Mouse (Mus musculus): ENCODE data around the gene Uap1l1. TPM values are rescaled to one million over a fixed set of nuclear protein-coding genes. Genes with fewer than 3 reads are reported as not detected.

Uap1l1 gene
- polyA plus RNA-seq (2012; rRNA removed; ENCODE audit: low replicate concordance): 66.1 and 563 TPM in 2 replicates

DNA sequence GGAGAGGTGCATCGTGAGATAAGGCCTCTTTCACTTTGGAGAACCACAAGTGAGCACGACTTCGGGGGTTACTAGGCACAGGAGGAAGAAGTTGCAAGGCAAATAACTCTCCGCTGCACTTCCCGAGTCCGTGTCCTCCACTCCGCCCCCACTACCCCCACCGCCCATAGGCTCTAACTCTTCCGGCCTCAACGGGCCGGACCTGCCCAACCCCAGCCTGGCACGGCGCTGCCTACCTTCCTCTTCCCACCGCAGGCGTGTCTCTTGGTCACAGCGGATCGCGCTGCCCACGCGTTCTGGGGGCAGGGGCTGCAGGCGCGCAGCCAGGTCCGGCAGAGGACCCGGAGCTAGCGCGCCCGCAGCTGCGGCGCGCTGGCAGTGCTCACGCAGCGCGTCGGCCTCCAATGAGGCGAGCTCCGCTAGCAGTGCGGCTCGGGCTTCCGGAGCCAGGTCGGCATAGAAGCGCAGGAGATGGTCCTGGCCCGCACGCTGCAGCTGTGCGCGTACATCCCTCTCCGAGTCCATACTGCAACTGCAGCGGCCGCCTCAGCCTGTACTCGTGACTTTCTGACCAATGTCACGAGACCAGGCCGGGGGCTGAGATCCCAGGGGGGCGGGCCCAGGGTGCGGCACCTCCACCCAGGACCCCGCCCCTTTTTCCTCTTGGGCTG is at the start of gene Uap1l1:
TSS of gene Uap1l1 (minus strand) at position 592 of the 671 bp plus-strand sequence.

DNA sequence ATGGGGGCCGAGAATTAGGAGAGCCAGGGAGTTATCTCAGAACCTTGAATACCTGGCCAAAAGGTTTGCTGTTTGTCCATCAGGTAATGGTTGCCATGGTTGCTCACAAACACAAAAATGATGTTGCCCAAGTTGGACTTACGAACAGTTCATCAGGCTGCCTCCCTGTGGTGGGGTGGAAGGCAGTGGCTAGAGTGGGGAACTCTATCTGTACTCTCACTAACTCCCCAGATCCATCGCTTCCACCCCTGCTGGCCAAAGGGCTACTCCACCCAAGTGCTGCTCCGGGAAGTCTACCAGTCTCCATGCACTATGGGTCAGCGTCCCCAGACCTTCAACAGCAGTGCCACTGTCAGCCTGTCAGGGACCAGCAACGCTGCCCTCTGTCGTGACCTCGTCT is 33.6 kb upstream of the Uap1l1 start, which contains the start of gene Npdc1:
TSS of gene Npdc1 (plus strand) at position 301 of the 400 bp plus-strand sequence.

DNA sequence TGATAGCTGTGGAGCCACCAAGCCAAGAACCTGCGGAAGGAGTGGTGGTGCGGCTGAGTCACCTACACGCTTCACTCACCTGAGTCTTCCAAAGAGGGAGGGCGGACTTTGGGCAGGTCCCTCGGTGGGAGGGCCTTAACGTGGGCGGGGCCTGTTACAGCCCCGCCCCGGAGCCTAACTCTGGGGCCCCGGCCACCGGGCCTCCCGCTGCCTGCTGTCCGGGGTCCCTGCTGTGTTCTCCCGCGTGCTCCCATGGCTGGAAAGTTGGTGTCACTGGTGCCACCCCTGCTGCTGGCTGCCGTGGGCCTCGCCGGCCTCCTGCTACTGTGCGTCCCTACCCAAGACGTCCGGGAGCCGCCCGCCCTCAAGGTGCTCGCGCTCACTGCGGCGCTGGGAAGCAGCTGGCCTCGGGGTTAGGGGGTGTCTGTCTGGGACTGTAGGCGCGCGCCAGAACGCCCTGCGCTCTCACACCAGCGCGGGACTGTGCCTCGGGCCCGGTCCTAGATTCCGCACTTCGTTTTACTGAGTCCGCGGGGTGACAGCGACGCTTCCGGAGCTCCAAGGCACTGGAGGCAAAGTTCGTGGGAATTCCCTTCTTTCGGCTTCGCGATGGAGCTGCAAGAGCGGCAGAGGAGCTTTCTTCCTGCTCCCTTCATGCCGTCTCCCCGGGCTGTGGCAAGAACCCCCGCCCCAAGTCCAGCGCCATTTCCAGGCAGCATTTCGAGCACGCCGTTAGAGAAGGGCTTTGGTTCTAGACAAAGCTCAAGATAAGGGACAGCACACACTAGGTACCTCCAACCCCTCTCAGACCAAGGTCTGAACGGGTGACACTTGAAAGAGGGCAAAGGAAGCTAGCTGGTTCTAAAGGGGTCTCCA is 30.5 kb upstream of the Uap1l1 start, which contains the start of gene Entpd2:
TSS of gene Entpd2 (plus strand) at position 154 of the 876 bp plus-strand sequence.

DNA sequence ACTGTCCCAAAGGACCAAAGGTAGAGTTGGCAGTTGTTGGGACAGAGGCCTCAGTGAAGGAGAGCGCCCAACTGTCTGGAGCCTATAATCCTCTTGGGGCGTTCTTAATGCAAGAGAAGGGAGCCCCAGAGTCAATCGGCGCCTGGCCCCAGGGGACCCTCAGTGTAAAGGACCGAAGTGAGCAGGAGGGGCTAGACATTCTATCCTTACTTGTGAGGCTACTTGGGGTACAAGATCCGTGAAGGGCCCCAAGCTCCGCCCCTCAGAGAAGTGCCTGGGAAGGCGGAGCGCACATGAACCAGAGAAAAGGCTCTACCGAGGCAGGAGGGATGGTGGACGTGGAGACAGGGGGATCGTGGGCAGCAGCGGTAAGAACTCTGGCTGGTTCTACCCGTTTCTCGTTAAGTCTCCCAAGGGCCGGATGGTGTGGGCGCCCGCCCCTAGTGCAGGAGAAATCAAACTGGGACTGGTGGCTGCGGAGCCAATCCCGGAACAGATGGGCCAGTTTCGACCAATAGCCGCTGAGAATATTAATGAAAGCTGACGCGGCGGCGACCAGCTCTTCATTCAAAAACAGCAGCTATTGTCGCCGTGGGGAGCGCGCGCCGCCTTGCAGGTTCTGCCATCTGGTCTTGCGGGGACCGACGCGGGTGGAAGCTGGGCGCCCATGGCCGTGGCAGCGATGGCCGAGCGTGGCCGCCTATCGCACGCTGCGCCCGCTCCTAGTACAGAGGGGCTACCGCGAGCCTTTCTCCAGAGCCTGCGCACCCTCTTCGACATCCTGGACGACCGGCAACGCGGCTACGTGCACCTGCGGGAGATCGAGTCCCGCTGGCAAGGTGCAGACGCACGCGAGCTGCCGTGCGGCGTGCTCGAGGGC is 6.5 kb upstream of the Uap1l1 start, which contains the start of gene Sapcd2:
TSS of gene Sapcd2 (plus strand) at position 558 of the 880 bp plus-strand sequence.

DNA sequence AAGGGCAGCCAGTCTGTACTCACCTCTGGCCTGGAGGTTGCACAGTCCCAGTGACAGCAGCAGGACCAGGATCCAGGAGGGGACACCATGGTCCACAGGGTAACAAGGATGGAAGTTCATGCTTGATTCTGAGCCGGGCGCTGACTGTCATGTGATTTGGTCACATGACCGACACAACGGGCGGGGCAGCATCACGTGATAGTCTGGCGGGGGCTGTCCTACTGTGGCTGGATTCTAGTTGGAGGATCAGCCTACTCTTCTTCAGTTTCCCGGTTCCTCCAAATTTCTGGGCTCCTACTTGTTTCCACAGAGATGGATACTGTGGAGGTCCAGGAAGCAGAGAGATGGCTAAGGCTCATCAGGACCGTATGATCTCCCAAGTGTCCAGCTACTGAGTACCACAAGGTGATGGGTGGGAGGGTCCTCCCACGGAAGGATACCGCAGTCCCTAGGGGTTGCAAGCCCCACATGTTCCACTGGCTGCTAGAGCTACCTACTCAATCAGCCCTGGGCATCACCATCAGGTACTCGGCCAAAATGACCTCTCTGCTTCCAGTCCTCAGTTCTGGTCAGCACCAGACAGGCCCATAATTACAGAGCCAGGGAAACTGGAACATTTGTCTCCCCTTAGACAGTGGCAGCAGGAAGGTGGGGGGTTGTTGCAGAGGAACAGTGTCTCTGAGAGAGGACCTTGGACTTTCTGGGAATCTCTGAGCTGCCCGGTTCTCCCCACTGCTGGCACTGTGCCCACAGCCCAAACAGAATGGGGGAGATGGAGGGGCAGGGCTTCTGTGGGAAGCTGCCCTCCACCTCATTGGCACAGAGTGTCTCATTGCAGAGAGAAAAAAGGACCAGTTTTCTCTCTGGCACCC is 9.0 kb downstream of the Uap1l1 start, which contains the start of gene Dpp7:
TSS of gene Dpp7 (minus strand) at position 152 of the 872 bp plus-strand sequence.

DNA sequence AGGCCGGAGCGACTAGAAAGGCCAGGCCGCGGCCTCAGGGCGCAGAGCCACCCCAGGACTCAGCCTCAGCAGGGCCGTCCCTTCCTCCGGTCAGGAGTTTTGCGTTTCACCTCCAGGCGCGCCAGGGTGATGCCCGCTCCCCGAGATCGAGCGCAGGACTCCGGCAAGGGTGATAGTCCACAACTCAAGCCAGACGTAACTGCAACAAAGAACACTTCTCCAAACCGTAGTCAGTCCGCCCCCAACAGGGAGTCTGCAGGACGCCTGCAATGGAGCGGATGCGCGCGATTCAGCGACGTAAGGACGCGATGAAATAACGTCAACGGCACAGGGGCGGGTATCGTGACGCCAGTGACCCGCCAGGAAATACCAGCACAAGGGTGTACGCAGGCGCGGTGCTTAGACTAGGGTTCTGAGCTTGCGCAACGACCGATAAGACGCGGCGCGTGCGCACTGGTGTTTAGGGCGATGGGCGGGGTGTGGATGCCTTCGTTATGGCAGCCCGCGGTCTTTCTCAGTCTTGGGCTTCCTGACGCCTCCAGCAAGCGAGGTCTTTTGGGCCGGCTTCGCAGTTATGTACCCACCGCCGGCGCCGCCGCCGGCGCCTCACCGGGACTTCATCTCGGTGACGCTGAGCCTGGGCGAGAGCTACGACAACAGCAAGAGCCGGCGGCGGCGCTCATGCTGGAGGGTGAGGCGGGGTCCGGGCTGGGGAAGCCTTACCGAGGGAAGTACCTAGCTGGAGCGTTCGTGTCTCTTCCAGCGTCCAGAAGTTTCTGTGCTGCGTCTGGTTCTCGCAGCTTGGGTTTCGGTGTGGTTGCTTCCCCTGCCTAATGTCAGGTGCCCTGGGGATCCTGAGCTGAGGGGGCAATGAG is 33.0 kb downstream of the Uap1l1 start, which contains the start of gene Man1b1:
TSS of gene Man1b1 (plus strand) at position 53 of the 875 bp plus-strand sequence.

DNA sequence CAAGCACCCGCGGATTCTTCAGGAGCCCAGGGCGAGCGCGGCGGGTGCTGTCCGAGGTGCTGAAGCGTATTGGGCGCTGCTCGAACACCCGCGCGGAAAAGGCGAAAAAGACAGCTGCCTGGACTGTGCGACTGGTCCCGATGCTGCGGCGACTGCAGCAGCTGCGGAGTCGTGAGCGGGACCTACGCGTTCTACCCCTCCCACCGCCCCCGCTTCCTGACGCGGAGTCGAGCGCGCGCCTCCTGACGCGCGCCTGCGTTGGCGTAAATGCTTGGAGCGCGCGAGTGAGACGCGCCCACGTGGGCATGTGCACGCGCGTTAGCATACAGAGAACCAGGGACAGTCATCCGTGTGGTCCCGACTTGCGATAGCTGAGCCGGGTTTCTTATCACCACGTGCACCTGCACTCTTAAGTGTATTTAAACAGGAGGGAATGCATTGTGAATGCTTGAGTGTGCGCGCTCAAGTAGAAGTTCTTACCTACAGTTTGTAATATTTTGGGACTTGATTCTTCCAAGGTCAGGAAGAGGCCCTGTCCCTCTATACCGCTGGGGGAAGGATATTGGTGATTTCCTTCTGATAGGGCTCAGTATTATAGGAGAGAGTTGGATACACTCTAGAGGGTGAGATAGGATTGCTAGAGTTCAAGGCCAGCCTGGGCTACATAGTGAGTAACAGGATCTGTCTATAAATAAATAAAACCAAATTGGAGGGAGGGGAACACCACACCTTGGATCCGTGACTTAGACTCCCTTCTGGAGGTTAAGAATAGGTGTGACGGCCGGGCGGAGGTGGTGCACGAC is 46.3 kb downstream of the Uap1l1 start, which contains the start of gene Grin1:
TSS of gene Grin1 (minus strand) at position 217 of the 803 bp plus-strand sequence.

Other genes starting within 250 kb of the Uap1l1 start
- 42.6 and 53.2 TPM in 2 replicates for gene Nrarp, start 184.9 kb downstream of the Uap1l1 start, polyA plus RNA-seq (2012; rRNA removed; ENCODE audit: low replicate concordance)
- gene Tor4a, start 168.8 kb downstream of the Uap1l1 start, polyA plus RNA-seq (2012; rRNA removed; ENCODE audit: low replicate concordance): 25.3 and 31.1 TPM in 2 replicates
- 29.9 and 42.4 TPM in 2 replicates for gene Nelfb, start 154.2 kb downstream of the Uap1l1 start, polyA plus RNA-seq (2012; rRNA removed; ENCODE audit: low replicate concordance)
- not detected in 2 replicates for gene Stpg3, start 151.0 kb downstream of the Uap1l1 start, polyA plus RNA-seq (2012; rRNA removed; ENCODE audit: low replicate concordance)
- not detected in 2 replicates for gene Fam166a, start 146.9 kb downstream of the Uap1l1 start, polyA plus RNA-seq (2012; rRNA removed; ENCODE audit: low replicate concordance)
- 379 and 679 TPM in 2 replicates for gene Tubb4b, start 141.0 kb downstream of the Uap1l1 start, polyA plus RNA-seq (2012; rRNA removed; ENCODE audit: low replicate concordance)
- 4.3 TPM in 1 of 2 replicates, not detected in the other for gene Slc34a3, start 131.3 kb downstream of the Uap1l1 start, polyA plus RNA-seq (2012; rRNA removed; ENCODE audit: low replicate concordance)
- not detected in 2 replicates for gene Rnf224, start 128.9 kb downstream of the Uap1l1 start, polyA plus RNA-seq (2012; rRNA removed; ENCODE audit: low replicate concordance)
- 14.3 and 73.6 TPM in 2 replicates for gene Rnf208, start 123.4 kb downstream of the Uap1l1 start, polyA plus RNA-seq (2012; rRNA removed; ENCODE audit: low replicate concordance)
- gene Cysrt1, start 123.2 kb downstream of the Uap1l1 start, polyA plus RNA-seq (2012; rRNA removed; ENCODE audit: low replicate concordance): 0.94 and 8.8 TPM in 2 replicates
- gene AL732309.1, start 118.8 kb downstream of the Uap1l1 start, polyA plus RNA-seq (2012; rRNA removed; ENCODE audit: low replicate concordance): 18.8 and 30.9 TPM in 2 replicates
- 39.8 and 90.7 TPM in 2 replicates for gene Tmem203, start 110.2 kb downstream of the Uap1l1 start, polyA plus RNA-seq (2012; rRNA removed; ENCODE audit: low replicate concordance)
- 186 and 454 TPM in 2 replicates for gene Tprn, start 103.1 kb downstream of the Uap1l1 start, polyA plus RNA-seq (2012; rRNA removed; ENCODE audit: low replicate concordance)
- gene Ssna1, start 93.2 kb downstream of the Uap1l1 start, polyA plus RNA-seq (2012; rRNA removed; ENCODE audit: low replicate concordance): 44.6 and 49.5 TPM in 2 replicates
- 57.3 and 58.9 TPM in 2 replicates for gene Anapc2, start 93.2 kb downstream of the Uap1l1 start, polyA plus RNA-seq (2012; rRNA removed; ENCODE audit: low replicate concordance)
- gene Tmem210, start 77.5 kb downstream of the Uap1l1 start, polyA plus RNA-seq (2012; rRNA removed; ENCODE audit: low replicate concordance): 1.4 TPM in 1 of 2 replicates, not detected in the other
- gene Lrrc26, start 75.8 kb downstream of the Uap1l1 start, polyA plus RNA-seq (2012; rRNA removed; ENCODE audit: low replicate concordance): 81.7 and 85.6 TPM in 2 replicates
- 0.78 and 1.7 TPM in 2 replicates for gene Grin1, start 46.5 kb downstream of the Uap1l1 start, polyA plus RNA-seq (2012; rRNA removed; ENCODE audit: low replicate concordance)
- 13.8 and 17.1 TPM in 2 replicates for gene Man1b1, start 33.3 kb downstream of the Uap1l1 start, polyA plus RNA-seq (2012; rRNA removed; ENCODE audit: low replicate concordance)
- gene Dpp7, start 9.3 kb downstream of the Uap1l1 start, polyA plus RNA-seq (2012; rRNA removed; ENCODE audit: low replicate concordance): 15.8 and 19.7 TPM in 2 replicates
- 27.5 and 29.1 TPM in 2 replicates for gene Sapcd2, start 6.6 kb upstream of the Uap1l1 start, polyA plus RNA-seq (2012; rRNA removed; ENCODE audit: low replicate concordance)
- gene Entpd2, start 30.2 kb upstream of the Uap1l1 start, polyA plus RNA-seq (2012; rRNA removed; ENCODE audit: low replicate concordance): 50.6 and 75.3 TPM in 2 replicates
- gene Npdc1, start 33.7 kb upstream of the Uap1l1 start, polyA plus RNA-seq (2012; rRNA removed; ENCODE audit: low replicate concordance): 223 and 325 TPM in 2 replicates
- gene Fut7, start 57.6 kb upstream of the Uap1l1 start, polyA plus RNA-seq (2012; rRNA removed; ENCODE audit: low replicate concordance): 1.3 and 2.1 TPM in 2 replicates
- gene Abca2, start 63.0 kb upstream of the Uap1l1 start, polyA plus RNA-seq (2012; rRNA removed; ENCODE audit: low replicate concordance): 16.8 and 36.7 TPM in 2 replicates
- gene Clic3, start 91.2 kb upstream of the Uap1l1 start, polyA plus RNA-seq (2012; rRNA removed; ENCODE audit: low replicate concordance): 1.9 and 14.3 TPM in 2 replicates
- gene Paxx, start 95.4 kb upstream of the Uap1l1 start, polyA plus RNA-seq (2012; rRNA removed; ENCODE audit: low replicate concordance): 81.4 and 115 TPM in 2 replicates
- 0.74 TPM in 1 of 2 replicates, not detected in the other for gene Ptgds, start 104.4 kb upstream of the Uap1l1 start, polyA plus RNA-seq (2012; rRNA removed; ENCODE audit: low replicate concordance)
- not detected in 2 replicates for gene Lcn12, start 128.2 kb upstream of the Uap1l1 start, polyA plus RNA-seq (2012; rRNA removed; ENCODE audit: low replicate concordance)
- gene Fbxw5, start 135.1 kb upstream of the Uap1l1 start, polyA plus RNA-seq (2012; rRNA removed; ENCODE audit: low replicate concordance): 40.4 and 40.9 TPM in 2 replicates
- gene C8g, start 136.0 kb upstream of the Uap1l1 start, polyA plus RNA-seq (2012; rRNA removed; ENCODE audit: low replicate concordance): 4.0 and 9.4 TPM in 2 replicates
- gene Traf2, start 181.3 kb upstream of the Uap1l1 start, polyA plus RNA-seq (2012; rRNA removed; ENCODE audit: low replicate concordance): 9.0 and 10.8 TPM in 2 replicates
- 164 and 294 TPM in 2 replicates for gene Edf1, start 192.2 kb upstream of the Uap1l1 start, polyA plus RNA-seq (2012; rRNA removed; ENCODE audit: low replicate concordance)
- 1.1 and 1.9 TPM in 2 replicates for gene Mamdc4, start 209.2 kb upstream of the Uap1l1 start, polyA plus RNA-seq (2012; rRNA removed; ENCODE audit: low replicate concordance)
- gene Phpt1, start 209.5 kb upstream of the Uap1l1 start, polyA plus RNA-seq (2012; rRNA removed; ENCODE audit: low replicate concordance): 19.8 and 30.6 TPM in 2 replicates
- gene Ajm1, start 216.1 kb upstream of the Uap1l1 start, polyA plus RNA-seq (2012; rRNA removed; ENCODE audit: low replicate concordance): 1.4 and 1.7 TPM in 2 replicates
- gene Rabl6, start 242.8 kb upstream of the Uap1l1 start, polyA plus RNA-seq (2012; rRNA removed; ENCODE audit: low replicate concordance): 56.5 and 60.5 TPM in 2 replicates